Mouse (Mus musculus) c-Kit-positive CD71-positive TER-119-positive erythroid progenitor cells, embryonic 14.5 days (primary cell): ENCODE results near the gene Tln1.

Experiments
- DNase-seq: peaks from one replicate; pipeline ENCODE4 v3.0.0-alpha.2; 2013; ENCODE audit warnings: low spot score

The Tln1 gene

DNA sequence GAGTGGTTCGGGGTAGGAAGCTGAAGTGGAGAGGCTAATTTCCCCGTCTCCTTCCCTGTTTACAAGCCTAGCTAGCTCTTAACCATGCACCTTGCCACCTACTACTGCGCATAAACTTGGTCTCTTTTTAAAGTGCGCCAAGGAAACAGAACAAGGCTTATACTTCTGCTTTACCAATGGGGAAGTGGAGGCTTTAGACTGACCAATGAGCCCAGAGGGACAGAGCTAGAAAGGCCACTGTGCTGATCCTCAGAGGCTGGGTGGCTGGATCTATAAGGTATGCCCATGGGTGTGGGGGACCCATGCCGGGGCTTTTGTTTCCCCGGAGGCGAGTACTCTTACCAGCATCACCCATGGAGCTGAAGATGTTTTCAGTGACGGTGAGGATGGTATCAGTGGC is 15.3 kb downstream of the Tln1 start:
- no peak for DNase-seq

DNA sequence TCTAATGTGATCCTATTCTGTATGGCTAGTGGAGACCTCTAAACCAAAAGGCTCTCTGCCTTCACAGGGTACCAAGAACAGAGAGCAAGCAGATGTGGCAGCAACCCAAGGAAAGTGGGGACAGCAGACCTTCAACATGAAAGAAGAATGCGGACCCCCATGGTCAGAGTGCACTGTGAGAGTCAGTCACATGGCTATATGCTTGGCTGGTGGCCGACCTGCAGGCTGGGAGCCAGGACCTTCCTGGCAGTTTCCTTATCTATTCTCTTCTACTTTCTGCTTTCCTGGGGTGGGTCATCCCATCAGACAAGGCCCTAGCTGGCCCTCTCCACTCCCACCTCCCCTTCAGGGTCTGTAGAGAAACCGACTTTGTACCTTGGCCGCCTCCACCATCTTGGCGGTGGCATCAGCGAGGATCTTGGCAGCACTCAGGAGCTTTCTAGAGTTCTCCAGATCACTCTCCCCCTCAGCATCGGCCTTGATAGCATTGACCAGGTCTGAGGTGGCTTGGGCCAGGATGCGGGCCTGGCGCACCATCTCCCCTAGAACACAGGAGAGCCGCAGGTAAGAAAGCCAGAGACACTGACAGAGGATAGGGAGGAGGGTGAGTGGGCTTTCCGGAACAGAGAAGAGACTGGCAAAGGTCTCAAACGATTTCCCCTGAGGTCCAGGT is 16.0 kb downstream of the Tln1 start:
- no peak for DNase-seq

DNA sequence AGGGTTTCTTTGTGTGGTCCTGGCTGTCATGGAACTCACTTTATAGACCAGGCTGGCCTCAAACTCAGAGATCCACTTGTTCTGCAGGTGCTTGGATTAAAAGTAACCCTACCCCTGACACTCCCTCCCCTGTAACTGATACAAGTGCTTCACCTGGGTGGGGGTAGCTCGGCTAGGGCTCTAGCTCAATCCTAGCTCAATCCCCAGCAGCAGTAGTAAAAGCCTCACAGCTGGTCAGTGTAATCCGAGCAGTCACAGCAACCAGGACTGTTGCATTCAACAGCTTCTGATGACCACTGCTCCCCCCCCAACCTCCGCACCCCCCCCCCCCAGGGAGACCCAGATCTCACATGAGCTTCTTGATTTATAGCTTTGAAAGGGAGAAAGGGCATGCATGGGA is 20.4 kb downstream of the Tln1 start:
- no peak for DNase-seq

- DNase-seq: no peak
Observed at GRCm38 (mm10) chr4:43536031-43536430, 26.5 kb downstream of the Tln1 start.

DNA sequence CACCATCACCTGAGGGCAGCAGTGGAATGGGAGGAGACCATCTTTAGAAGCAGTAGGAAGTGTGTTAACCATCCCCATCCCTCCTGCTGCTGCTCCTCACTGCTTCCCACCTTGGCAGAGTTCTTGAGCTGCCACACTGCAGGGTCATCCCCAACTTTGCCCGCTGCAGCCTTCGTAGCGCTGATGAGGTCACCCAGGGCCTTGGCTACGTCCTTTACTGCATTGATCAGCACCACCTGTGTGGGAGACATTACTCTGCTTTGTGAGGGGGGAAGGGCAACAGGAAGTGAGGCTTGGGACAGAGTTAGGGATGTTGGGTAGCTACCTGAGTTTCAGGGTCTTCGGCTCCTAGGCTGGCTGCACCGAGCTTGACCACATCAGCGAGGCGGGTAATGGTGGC is 26.9 kb downstream of the Tln1 start:
- no peak for DNase-seq

GRCm38 (mm10) chr4:43533270-43533669 is 29.2 kb downstream of the Tln1 start:
- no peak for DNase-seq

GRCm38 (mm10) chr4:43530581-43530980 is 31.9 kb downstream of the Tln1 start:
- DNase-seq: peak; percentile 80

DNA sequence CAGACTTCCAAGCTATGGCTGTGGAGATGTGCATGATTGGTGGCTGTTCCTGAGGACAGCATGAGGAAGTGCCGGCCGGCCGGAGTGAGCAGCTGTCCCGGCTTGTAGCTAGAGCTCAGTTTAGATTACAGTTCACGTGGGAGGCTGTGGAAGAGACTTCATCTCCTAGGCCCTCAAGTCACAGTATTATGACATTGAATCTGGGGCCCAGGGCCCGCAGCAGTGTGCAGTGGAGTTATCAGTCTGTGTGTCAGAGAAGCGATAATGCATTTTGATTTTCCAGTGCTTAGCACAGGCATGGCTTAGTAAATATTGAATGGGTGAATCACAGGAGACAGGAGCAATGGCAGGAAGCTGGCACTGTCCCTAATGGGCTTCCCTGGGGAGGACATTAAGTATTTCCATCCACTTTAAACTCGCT is 32.4 kb downstream of the Tln1 start:
- no peak for DNase-seq

- no peak for DNase-seq
Observed at GRCm38 (mm10) chr4:43528487-43528886, 34.0 kb downstream of the Tln1 start.

- DNase-seq: no peak
Observed at GRCm38 (mm10) chr4:43527880-43528279, 34.6 kb downstream of the Tln1 start.

- peak; percentile 77 for DNase-seq
Observed at GRCm38 (mm10) chr4:43519956-43520355, 42.5 kb downstream of the Tln1 start.

DNA sequence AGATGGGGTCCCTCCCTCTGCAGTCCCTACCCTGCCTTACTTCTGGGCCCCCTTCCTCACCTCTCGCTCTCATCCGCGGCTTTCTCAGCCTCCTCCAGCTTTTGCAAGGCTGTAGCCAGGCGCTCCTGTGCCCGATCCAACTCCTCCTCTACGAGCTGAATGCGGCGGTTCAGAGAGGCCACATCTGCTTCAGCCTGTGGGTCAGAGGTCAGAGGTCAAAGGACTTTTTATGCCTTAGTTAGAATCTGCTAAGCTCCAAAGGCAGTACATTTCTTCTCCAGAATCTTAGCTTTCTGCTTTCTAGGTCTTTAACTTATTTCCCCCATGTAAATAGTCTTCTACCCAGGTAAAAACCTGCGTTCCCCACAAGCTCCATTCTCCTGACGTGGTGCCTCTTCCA is 42.9 kb downstream of the Tln1 start:
- no peak for DNase-seq

GRCm38 (mm10) chr4:43515764-43516708 is 46.5 kb downstream of the Tln1 start:
- no peak for DNase-seq

DNA sequence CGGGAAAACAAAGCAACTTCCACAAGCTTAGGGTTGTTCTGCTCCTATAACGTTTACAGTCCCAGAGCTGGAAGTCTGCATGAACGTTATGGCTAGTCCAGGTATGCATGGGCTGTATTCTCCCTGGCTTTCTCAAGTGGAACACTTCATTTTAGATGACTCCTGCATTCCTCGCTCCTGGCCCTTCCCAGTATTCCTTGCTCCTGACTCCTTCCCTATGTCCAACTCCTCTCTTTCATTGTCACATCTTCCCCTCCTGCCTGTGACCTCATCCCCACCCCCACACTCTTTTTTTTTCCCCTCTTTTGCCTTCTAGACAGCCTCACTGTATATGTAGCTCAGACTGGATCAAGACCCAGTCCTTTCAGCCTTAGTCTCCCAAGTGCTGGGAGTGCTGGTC is 48.7 kb downstream of the Tln1 start:
- no peak for DNase-seq

DNA sequence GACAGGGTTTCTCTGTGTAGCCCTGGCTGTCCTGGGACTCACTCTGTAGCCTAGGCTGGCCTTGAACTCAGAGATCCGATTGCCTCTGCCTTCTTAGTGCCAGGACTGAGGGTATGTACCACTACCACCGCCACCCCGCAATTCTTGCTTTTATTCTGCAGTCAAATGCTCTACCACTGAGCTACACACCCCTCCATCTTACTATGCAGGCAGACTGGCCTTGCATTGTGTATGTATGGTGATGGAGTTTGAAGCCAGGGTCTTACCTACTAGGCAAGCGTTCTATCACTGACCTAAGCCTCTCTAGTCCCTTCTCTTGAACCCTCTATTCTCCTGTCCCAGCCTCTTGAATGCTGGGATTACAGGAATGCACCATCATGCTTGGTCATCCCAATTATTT is 49.2 kb downstream of the Tln1 start:
- no peak for DNase-seq

GRCm38 (mm10) chr4:43512653-43513052 is 49.8 kb downstream of the Tln1 start:
- no peak for DNase-seq

- DNase-seq: no peak
Observed at GRCm38 (mm10) chr4:43511675-43512454, 50.6 kb downstream of the Tln1 start.

- no peak for DNase-seq
Observed at GRCm38 (mm10) chr4:43509109-43509508, 53.4 kb downstream of the Tln1 start.

- peak; percentile 54 for DNase-seq
Observed at GRCm38 (mm10) chr4:43508666-43508997, 53.9 kb downstream of the Tln1 start.

- DNase-seq: no peak
Observed at GRCm38 (mm10) chr4:43507938-43508665, 54.4 kb downstream of the Tln1 start.

GRCm38 (mm10) chr4:43506536-43507185 is 55.8 kb downstream of the Tln1 start, which contains the start of gene Car9:
Gene Car9, plus strand, starts transcription at chr4:43506966.
- DNase-seq: no peak
